Mouse (Mus musculus): Measurements from ENCODE around the gene Uba52.
"Not testable (repeated sequence)": the region's sequence is repeated elsewhere in the genome, so short reads cannot be mapped to it uniquely, and the experiment has no call there.

The Uba52 gene

DNA sequence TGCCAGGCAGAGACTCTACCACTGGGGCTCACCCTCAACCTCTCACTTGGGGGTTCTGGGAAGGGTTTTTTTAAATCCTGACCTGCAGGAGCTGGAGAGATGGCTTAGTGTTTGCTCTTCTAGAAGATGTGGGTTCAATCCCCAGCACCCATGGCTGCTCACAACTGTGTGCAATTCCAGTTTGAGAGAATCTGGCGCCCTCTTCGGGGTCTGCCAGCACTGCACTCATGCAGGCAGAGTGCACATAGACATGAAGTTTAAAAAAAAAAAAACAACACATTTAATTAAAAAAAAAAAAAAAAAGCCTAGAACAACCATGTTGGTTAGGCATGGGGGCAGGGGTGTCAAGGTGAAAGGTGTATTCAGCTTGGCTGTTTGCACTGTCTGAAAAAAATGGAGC lies 19.7 kb upstream of the Uba52 start:
- DNase-seq (ENCODE audit: low spot score), result no peak

DNA sequence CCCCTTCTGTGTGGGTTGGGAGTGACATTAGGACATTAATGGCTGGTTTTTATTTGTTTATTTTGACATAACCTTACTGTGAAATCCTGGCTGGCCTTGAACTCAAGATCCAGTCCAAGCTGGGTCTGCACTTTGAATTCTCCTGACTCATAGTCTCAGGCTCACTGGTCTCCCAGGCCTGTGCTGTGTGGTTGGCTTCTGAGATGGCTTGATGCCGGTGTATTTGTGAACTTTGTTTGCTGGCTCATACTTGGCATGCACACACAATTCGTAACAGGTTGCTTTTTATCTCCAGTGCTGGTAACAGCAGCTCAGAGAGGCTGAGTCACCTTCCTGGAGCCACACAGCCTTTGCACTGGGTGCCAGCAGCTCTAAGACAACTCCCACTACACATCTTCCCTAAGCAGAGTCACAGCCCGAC lies 19.1 kb upstream of the Uba52 start:
- no peak for DNase-seq (ENCODE audit: low spot score)

DNA sequence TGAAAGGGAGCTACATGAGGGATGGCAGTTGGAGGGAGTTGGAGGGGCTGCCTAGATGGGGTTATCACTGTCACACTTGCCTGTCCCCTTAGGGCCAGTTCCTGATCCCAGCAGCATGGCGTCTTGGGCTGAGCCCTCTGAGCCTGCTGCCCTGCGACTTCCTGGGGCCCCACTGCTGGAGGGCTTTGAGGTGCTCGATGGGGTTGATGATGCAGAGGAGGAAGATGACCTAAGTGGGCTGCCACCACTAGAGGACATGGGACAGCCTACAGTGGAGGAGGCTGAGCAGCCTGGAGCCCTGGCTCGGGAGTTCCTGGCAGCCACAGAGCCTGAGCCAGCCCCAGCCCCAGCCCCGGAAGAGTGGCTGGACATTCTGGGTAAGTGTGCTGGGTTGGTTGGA lies 18.7 kb upstream of the Uba52 start:
- no peak for DNase-seq (ENCODE audit: low spot score)

DNA sequence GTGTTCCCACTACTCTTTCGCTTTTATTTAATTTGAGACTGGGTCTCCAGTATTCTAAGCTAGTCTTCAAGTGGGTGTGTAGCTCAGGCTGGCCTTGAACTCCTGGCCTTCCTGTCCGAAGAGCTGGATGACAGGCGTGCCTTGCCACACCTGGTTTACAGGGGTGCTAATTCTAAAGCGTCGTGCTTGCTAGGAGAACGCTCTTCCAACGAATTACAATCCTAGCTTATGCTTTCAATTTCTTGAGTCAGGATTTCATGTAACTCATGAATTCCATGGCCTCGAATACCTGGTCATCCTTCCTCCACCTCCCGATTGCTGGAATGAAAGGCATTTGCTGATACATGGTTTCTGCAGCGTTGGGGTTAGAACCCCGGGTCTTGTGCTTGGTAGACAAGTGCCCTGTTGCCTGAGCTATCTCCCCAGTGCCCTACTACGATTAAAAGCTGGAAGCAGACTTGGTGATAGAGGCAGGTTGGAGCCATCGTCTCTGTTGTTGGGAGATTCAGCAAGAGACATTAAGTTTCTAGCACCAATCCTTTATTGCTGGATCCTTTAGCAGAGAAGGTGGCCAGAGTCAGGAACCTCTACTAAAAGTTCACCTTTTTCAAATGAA lies 17.7 kb upstream of the Uba52 start:
- DNase-seq (ENCODE audit: low spot score), result no peak

DNA sequence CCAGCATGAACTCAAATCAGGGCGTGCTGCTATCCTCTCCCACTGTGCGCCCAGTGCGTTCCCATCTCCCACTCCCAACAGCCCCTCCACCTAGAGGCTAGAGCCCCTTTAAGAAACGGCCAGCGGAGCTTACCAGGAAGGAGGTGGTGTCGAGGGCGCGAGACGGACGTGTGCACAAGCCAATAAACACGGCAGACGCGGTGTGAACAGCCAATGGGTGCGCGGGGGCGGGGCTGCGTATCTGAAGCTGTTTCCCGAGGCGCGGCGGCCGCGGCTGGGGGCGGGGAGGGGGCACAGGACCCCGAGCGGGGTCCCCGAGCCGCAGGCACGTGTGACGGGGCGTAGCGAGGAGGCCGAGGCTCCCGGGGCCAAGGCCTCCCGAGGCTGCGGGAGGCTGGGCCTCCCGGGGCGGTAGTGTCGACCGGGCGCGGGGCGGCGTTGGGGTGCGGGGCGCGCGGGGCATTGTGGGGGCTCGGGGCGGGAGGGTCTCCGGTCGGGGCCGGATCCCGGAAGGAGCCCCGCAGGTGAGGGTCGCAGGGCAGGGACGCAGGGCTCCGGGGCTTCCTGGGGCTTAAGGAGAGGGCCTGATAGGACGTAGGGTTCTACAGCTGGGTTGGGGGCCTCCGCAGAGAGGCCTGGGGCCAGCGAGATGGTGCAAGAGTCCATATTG lies 17.0 kb upstream of the Uba52 start, which contains the start of the genes Fkbp8 and Kxd1:
TSS of gene Fkbp8 (plus strand) at position 213 of the 670 bp plus-strand sequence.
TSS of gene Kxd1 (minus strand) at position 445 of the 670 bp plus-strand sequence.
- peak; percentile 99 for DNase-seq (ENCODE audit: low spot score)

DNA sequence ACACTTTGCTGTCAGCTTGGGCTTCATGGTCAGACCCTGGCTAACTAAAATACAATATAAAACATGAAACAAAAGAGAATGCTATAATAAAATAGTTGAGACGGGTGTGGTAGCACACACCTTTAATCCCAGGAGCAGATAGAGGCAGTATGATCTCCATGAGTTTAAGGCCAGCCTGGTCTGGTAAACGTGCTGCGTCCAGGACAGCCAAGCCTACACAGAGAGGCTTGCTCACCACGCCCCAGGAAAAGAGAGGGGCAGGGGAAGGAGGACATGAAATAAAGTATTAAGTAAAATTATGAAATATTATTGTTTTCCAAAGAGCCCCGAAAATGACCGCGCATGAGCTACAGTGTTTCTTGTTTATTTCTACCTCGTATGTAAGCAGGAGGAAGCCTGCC lies 16.5 kb upstream of the Uba52 start:
- no peak for DNase-seq (ENCODE audit: low spot score)

DNA sequence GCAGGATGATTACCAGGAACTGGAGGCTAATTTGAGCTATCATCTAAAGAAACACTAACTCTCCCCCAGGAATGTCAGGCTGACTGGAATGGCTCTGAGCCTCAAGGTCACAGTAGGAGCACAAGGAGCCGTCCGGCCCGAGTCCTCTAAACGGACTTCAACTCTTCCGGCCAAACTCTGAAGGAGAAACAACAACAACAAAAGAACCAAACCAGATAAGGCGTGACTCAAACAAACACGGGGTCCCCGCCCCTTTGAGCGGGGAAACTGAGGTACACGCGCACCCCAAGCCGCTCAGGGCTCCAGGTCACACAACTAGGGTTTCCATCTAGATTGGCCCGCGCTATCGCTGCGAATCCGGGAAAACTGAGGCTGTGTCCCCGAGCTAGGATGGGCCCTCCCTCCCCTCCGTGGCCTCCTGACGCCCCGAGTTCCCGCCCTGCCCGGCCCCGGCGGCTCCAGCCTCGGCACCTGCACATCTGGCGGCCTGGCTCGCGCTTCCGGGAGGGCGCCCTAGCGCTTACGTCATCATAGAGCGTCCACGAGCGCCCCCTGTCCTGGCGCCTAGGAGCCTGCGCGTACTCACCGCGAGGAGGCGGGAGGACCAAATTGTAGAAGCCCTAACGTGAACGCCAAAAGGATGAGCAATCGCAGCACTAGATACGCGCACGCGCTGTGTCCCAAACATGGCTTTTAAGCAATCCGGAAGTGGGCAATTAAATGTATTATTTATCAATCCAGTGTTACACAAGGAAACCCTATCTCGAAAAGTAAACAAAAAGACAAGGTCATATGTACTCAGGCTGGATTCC lies 12.2 kb upstream of the Uba52 start:
- peak; percentile 96 for DNase-seq (ENCODE audit: low spot score)

DNA sequence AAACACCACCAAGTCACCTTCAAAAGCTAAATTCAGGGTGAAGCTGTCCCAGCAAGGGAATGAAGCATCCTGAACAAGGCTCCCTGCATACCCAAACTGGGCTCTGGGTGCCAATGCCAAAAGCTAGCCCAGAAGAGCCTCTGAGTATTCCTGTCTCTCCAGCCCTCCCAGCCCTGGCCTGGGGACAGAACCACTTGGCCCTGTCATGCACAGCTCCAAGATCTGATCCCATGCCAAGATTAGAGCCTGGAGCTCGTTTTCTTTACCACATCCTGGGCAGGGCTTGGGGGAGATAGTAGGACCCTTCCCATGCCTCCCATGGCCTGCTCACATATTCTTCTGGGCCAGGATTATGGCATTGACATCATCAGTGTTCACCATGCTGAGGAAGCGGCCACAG lies 9.0 kb upstream of the Uba52 start:
- DNase-seq (ENCODE audit: low spot score), result no peak

DNA sequence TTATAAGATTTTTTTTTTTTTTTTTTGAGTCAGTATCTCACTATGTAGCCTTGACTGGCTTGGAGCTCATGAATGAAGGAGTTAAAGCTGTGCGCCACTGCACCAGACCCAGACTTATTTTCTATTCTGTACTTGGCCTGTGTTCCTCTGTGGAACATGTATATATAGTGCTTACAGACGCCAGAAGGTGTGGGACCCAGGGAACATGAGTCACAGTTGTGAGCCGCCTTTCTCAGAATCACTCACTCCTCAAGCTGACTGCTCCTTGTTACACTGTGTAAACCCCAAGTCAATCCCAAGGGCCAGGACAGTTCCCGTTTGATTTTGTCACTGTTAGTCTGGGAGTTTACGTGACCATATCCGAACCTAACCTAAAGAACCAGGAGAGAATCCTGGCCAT lies 8.4 kb upstream of the Uba52 start:
- DNase-seq (ENCODE audit: low spot score), result no peak

DNA sequence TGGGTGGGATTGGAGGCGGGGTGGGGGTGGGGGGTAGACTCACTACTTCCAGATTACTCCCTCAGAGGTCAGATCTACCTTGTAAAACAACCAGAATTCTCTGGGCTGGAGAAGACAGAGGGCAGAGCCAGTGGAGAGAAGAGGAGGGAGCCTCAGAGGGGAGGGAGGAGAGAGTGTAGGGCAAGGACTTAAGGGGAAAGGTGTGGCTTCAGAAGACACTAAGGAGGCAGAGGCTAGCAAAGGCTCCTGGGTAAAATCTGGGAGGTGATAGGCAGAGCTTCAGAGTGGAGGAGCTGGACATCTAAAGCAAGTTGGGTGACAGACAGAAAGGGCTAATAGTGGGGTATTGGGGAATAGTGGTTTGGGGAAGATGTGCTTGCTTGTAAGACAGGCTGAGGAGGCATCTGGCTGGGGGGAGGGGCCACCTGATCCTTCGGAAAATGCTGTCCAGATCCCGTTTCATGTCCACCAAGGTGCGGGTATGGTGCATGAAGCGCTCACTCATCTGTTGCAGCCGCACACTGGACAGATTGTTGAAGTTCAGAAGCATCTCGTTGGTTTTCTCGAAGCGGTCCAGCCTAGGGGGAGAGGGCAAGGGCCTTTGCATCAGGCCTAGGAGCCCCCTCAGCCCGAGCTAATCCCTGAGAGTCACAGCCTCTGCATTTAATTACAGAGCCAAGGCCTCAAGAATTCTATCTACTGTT lies 7.5 kb upstream of the Uba52 start:
- no peak for DNase-seq (ENCODE audit: low spot score)

DNA sequence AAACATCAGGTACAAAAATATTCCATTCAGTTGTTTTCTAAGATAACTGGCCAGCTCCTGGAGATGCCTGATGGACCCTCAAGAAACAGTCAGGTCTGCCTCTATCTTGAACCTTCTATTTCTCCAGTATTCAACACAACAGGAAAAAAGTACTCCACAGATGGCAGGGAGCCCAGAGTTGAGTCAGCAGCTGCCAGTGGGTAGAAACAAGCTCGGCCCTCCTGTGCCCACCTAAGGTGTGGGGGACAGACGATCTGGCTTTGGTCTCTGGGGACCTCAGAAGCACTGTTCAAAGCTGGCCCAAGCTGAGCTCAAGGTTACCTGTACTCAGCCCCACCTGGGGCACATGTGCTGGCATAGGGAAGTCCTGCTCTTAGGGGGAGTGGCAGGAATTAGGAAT lies 2.8 kb upstream of the Uba52 start:
- no peak for DNase-seq (ENCODE audit: low spot score)

DNA sequence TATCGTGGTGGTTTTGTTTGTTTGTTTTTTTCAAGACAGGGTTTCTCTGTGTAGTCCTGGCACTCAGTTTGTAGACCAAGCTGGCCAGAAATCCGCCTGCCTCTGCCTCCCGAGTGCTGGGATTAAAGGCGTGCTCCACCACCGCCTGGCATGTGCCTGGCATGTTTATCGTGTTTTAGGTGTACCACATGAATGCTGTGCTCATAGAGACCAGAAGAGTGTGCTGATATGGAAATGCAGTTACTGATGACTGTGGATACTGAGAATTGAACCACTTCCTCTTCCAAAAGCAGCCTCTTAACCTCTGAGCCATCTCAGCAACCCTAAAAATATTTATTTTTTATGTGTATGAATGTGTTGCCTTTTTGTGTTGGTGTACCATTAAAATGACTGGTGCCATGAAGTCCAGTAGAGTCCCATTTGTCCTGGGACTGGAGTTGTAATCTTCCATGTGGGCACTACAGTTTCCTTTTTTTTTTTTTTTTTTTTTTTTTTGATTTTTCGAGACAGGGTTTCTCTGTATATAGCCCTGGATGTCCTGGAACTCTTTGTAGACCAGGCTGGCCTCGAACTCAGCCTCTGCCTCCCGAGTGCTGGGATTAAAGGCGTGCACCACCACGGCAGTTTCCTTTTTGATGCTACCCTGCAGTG lies 1.8 kb upstream of the Uba52 start:
- no peak for DNase-seq (ENCODE audit: low spot score)

DNA sequence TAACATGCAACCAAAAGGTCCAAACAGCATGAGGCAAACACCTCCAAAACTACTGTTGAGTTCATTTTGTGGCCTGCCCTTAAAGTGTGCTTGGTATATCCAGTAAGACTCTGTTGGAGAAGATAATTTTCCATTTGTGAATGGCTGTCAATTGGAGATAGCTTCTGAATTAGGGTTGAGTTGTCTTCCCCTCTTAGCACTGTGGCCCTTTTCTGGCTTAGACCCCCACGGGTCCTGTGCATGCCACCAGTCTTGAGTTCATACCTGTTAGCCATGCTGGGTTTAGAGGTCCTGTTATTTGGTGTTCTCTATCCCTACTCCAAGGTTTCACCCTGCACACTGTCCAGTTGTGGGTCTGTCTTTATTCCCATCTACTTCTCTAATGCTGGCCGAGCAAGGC lies 1.2 kb upstream of the Uba52 start:
- no peak for DNase-seq (ENCODE audit: low spot score)

DNA sequence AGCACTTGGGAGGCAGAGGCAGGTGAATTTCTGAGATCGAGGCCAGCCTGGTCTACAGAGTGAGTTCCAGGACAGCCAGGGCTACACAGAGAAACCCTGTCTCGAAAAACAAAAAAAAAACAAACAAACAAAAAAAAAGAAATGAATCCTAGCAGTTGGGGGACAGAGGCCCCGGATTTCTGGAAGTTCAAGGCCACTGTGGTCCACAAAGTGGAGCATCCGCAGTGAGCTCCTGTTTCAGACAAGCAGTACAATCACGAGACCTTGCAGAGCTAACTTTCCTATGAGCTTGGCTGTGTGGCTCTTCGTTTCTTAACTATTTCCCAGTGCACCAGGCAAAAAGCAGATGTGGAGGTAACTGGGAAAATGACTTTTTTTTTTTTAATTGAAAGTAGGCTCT lies 573 bp upstream of the Uba52 start:
- DNase-seq (ENCODE audit: low spot score), result not testable (repeated sequence)

DNA sequence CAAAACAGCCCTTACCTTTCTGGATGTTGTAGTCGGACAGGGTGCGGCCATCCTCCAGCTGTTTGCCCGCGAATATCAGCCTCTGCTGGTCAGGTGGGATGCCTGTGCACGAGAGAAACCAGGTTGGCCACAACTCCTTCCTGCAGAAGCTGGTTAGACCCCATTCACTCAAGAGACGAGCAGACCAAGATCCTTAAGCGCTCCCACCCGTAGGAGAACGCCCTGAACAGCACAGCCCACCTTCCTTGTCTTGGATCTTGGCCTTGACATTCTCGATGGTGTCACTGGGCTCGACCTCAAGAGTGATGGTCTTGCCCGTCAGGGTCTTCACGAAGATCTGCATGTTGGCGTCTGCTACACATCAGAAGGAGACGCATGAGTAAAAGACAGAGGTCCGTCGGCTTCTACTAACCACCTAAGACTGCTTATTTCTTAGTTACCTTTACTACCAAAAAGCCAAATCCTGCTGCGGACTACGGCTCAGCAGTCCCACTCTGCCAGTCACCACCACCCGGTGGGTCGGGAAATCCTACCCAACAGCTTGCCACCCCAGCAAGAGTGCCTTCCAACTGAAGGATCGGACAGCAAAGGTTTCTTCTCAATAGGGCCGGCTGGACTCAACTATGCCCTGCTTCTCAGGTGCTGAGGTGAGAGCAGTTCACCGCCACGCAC lies 1.2 kb downstream of the Uba52 start:
- DNase-seq (ENCODE audit: low spot score), result no peak

DNA sequence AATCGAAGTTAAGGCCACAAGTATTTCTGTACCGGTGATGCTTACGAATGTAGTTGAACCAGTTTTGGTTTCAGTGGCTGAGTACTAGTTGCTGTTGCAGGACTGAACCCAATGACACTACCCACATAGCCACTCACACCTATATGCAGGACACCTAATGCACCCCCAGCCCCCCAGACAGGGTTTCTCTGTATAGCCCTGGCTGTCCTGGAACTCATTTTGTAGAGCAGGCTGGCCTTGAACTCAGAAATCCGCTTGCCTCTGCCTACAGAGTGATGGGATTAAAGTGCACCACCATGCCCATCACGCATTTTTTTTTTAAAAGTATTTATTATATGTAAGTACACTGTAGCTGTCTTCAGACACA lies 3.6 kb downstream of the Uba52 start:
- no peak for DNase-seq (ENCODE audit: low spot score)

DNA sequence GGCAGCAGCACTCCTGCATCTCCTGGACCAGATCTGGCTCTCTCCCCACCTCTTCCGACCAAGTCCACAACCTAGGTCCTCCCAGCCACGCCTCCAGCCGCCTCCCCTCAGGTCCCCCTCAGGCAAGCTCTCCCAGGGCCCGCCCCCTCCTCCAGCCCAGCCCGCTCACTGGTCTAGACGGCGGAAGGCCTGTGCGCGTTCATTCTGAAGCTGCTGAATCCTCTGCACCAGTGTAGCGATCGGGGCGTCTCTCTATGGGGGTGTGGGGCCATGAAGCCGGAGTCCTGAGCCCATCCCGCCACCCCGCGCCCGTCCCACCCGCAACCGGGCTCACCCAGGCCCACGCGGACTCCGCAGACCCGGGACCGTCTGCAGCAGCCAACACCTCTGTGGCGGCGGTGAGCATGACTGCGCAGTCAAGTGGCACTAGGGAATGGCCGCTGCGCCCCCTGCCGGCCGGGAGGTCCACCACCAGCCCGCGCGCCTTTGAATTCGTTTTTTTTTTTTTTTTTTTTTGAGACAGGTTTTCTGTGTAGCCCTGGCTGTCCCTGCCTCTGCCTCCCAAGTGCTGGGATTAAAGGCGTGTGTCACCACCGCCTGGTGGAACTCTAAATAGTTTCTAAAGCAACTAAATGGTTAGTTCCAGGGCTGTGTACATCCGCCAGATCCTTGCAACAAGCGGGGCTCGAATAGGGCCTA lies 4.1 kb downstream of the Uba52 start, which contains the start of gene Rex1bd:
TSS of gene Rex1bd (minus strand) at position 425 of the 699 bp plus-strand sequence.
- DNase-seq (ENCODE audit: low spot score), result peak; percentile 97

DNA sequence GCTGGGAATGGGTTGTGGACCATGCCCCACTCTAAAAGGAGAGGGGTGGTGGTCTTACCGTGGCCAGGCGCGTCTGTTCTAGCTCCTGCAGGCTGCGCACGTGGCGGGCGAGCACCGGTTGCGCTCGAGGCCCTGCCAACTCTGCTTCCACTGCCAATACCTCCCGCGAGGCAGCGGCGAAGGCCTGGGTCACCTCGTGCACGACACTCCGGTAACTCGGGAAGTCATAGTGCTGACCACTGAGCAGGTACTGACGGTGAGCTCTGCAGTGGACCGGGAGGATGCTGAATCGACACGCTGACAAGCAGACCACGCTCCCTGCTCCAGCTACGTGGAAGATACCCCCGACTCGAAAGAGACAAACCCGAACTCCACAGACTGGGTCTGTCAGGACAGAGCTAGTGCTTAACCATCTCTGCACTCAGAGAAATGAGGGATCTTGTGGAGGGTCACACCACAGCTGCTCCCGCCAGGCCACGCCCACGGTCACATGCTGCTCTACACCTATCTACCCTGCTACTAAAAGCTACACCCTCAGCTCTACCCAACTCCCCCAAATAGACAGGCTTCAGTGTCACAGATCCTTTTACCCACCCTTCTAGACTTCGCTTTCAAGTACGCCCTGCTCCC lies 4.8 kb downstream of the Uba52 start:
- no peak for DNase-seq (ENCODE audit: low spot score)

DNA sequence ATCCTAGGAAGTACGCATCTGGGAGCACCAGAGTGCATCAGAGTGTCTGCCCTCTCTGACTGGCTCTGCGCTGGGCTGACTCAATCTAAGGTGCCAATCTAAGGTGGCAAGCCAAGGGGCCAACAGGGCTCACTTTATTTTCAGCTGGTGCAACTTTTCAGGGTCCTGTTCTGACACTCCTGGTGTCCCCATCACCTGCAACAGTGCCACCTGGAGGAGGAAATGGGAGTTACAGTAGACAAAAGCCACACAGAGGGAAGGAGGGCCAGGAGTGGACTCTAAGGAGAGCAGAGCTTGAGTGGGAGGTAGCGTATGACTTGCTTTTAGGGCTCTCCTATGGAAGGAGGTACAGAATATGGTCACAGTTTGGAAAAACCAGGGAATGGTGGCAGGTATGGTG lies 5.8 kb downstream of the Uba52 start:
- DNase-seq (ENCODE audit: low spot score), result peak; percentile 92

DNA sequence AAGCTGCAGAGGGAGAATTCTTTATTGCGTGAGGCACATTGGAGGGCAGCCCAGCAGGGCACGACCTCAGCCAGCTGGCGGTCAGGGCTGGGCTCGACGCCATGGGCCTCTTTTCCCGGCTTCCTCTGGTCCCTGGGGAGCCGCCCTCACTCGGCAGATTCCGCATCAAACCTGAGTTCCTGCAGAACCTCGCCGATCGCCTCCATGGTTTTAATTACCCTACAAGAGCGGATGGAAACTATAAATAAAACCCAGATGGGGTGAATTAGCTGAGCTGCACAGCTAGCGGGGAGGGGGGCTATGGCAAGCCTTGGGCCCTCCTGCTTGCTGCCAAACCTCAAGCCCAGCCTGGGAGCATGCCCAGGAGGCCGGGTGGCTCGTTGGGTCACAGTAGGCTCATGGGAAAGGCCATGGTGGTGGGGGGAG lies 6.3 kb downstream of the Uba52 start:
- peak; percentile 82 for DNase-seq (ENCODE audit: low spot score)
